8 mouse cellular contexts compared by ENCODE assay signal in genomic region chr17:48407910-48408525, GRCm38 (mm10). TPM values are rescaled to one million over a fixed set of nuclear protein-coding genes. Genes with fewer than 3 reads are reported as not detected.
DNase-seq lines count a peak whose midpoint lies in the region; ATAC-seq and TF ChIP-seq lines count a peak whose summit lies in the region.

No protein-coding gene starts in this region.

- TF ChIP-seq CTCF in cerebellum, adult 2 months (IDR thresholded peaks at IDR 0.05; ENCODE audit: borderline replicate concordance, insufficient read depth, low read depth, low read length), result no peak

- DNase-seq in cerebellum, adult 2 months, result no peak
- DNase-seq in cerebellum, postnatal 36 days, result no peak
- peak; percentile 13 for DNase-seq in right cerebral cortex, postnatal 4 days
- DNase-seq in right cerebral cortex, postnatal 14 days, result no peak
- DNase-seq in adrenal gland, adult 8-10 months, result no peak
- no peak for DNase-seq in cerebellum, adult 11 months

- peak overlapping the region; percentile 98 for H3K27ac ChIP-seq in cerebellum, adult 2 months (ENCODE audit: insufficient read depth, low read length)
- peak overlapping the region; percentile 100 for H3K27ac ChIP-seq in limb, embryonic 13.5 days
- peak overlapping the region; percentile 99 for H3K27ac ChIP-seq in stomach, embryonic 15.5 days

- H3K9ac ChIP-seq in limb, embryonic 13.5 days, result peak overlapping the region; percentile 99
- peak overlapping the region; percentile 79; the same call in 1 of the 2 replicates for H3K9ac ChIP-seq in stomach, embryonic 15.5 days

- 5% methylated on average over 8 of the region's 8 CpGs for WGBS in cerebellum, adult 2 months
- 12% methylated on average over 8 of the region's 8 CpGs for WGBS in limb, embryonic 13.5 days
- WGBS in stomach, embryonic 15.5 days, result 3% methylated on average over 8 of the region's 8 CpGs

- peak overlapping the region; percentile 82 for H3K4me2 ChIP-seq in limb, embryonic 13.5 days (replicated peaks)
- peak overlapping the region; percentile 79 for H3K4me2 ChIP-seq in stomach, embryonic 15.5 days

- peaks cover 7% of the 10 kb centered on the region; the same call in 1 of the 2 replicates for H3K4me1 ChIP-seq in cerebellum, adult 2 months (ENCODE audit: control insufficient read depth, insufficient read depth, low read length)
- H3K4me1 ChIP-seq in limb, embryonic 13.5 days, result peaks cover 31% of the 10 kb centered on the region
- peaks cover 18% of the 10 kb centered on the region; the same call in 1 of the 2 replicates for H3K4me1 ChIP-seq in stomach, embryonic 15.5 days

- H3K27me3 ChIP-seq in cerebellum, adult 2 months (ENCODE audit: control insufficient read depth, insufficient read depth, low read length), result no peaks in the 10 kb centered on the region
- no peaks in the 10 kb centered on the region for H3K27me3 ChIP-seq in limb, embryonic 13.5 days
- no peaks in the 10 kb centered on the region for H3K27me3 ChIP-seq in stomach, embryonic 15.5 days (replicated peaks)

- H3K4me3 ChIP-seq in cerebellum, adult 2 months (replicated peaks; ENCODE audit: insufficient read depth, low read depth, low read length), result peak overlapping the region; percentile 85
- peak overlapping the region; percentile 87 for H3K4me3 ChIP-seq in limb, embryonic 13.5 days
- H3K4me3 ChIP-seq in stomach, embryonic 15.5 days (replicated peaks), result peak overlapping the region; percentile 69

- peaks cover 10% of the 10 kb centered on the region for H3K36me3 ChIP-seq in limb, embryonic 13.5 days
- no peaks in the 10 kb centered on the region for H3K36me3 ChIP-seq in stomach, embryonic 15.5 days

- no peaks in the 10 kb centered on the region for H3K9me3 ChIP-seq in limb, embryonic 13.5 days
- H3K9me3 ChIP-seq in stomach, embryonic 15.5 days, result no peaks in the 10 kb centered on the region

- ATAC-seq in limb, embryonic 13.5 days (ENCODE audit: low FRiP score, low read depth), result no peak
- ATAC-seq in stomach, embryonic 15.5 days (ENCODE audit: insufficient read depth, low FRiP score, low read depth), result no peak

- TF ChIP-seq POLR2A in cerebellum, adult 2 months (IDR thresholded peaks at IDR 0.05; ENCODE audit: borderline replicate concordance, insufficient read depth, low read length), result no peak

RNA-seq across cellular contexts. Expression of gene Nfya, which starts 1.7 kb away (rescaled TPM):
- 20.3 and 28.1 TPM in 2 replicates for polyA plus RNA-seq in cerebellum, adult 2 months (2012; rRNA removed)
- 16.7 and 17.2 TPM in 2 replicates for polyA plus RNA-seq in limb, embryonic 13.5 days (2015; fragmentation: Nextera tagmentation; extraction: Ambion mirVana)
- polyA plus RNA-seq in stomach, embryonic 15.5 days (2015; fragmentation: Nextera tagmentation; extraction: Ambion mirVana), result 11.4 and 12.3 TPM in 2 replicates
- total RNA-seq in adrenal gland, adult 8-10 months (2022), result 10 to 100 TPM; 33.2 to 45.6 (median 40.9) TPM

RNA-seq across cellular contexts. Expression of gene Oard1, which starts 1.8 kb away (rescaled TPM):
- 27.4 and 27.6 TPM in 2 replicates for polyA plus RNA-seq in cerebellum, adult 2 months (2012; rRNA removed)
- 52.5 and 56.6 TPM in 2 replicates for polyA plus RNA-seq in limb, embryonic 13.5 days (2015; fragmentation: Nextera tagmentation; extraction: Ambion mirVana)
- 61.1 and 68.7 TPM in 2 replicates for polyA plus RNA-seq in stomach, embryonic 15.5 days (2015; fragmentation: Nextera tagmentation; extraction: Ambion mirVana)
- total RNA-seq in adrenal gland, adult 8-10 months (2022), result 10 to 100 TPM; 21.6 to 27.2 (median 25.7) TPM

RNA-seq across cellular contexts. Expression of gene Apobec2, which starts 24.7 kb away (rescaled TPM):
- polyA plus RNA-seq in cerebellum, adult 2 months (2012; rRNA removed), result 0.21 and 0.28 TPM in 2 replicates
- 21.8 and 21.9 TPM in 2 replicates for polyA plus RNA-seq in limb, embryonic 13.5 days (2015; fragmentation: Nextera tagmentation; extraction: Ambion mirVana)
- polyA plus RNA-seq in stomach, embryonic 15.5 days (2015; fragmentation: Nextera tagmentation; extraction: Ambion mirVana), result 4.4 and 5.2 TPM in 2 replicates
- 1 to 10 TPM in 3 of 4 experiments, under 1 TPM in 1; 0.98 to 2.5 (median 2.0) TPM for total RNA-seq in adrenal gland, adult 8-10 months (2022)

RNA-seq across cellular contexts. Expression of gene Tspo2, which starts 43.3 kb away (rescaled TPM):
- 0.43 and 0.60 TPM in 2 replicates for polyA plus RNA-seq in cerebellum, adult 2 months (2012; rRNA removed)
- 1.8 and 2.0 TPM in 2 replicates for polyA plus RNA-seq in limb, embryonic 13.5 days (2015; fragmentation: Nextera tagmentation; extraction: Ambion mirVana)
- polyA plus RNA-seq in stomach, embryonic 15.5 days (2015; fragmentation: Nextera tagmentation; extraction: Ambion mirVana), result 6.8 and 13.6 TPM in 2 replicates
- under 1 TPM in 1 of 4 experiments, not detected in 3; 0.89 TPM for total RNA-seq in adrenal gland, adult 8-10 months (2022)

RNA-seq across cellular contexts. Expression of gene Unc5cl, which starts 46.7 kb away (rescaled TPM):
- 0.16 and 0.19 TPM in 2 replicates for polyA plus RNA-seq in cerebellum, adult 2 months (2012; rRNA removed)
- polyA plus RNA-seq in limb, embryonic 13.5 days (2015; fragmentation: Nextera tagmentation; extraction: Ambion mirVana), result 0.31 and 0.32 TPM in 2 replicates
- 14.3 and 16.8 TPM in 2 replicates for polyA plus RNA-seq in stomach, embryonic 15.5 days (2015; fragmentation: Nextera tagmentation; extraction: Ambion mirVana)
- total RNA-seq in adrenal gland, adult 8-10 months (2022), result not detected
